Mouse (Mus musculus) neutrophil, adult 59 days (primary cell): ENCODE data around the gene Tle4. TPM values are rescaled to one million over a fixed set of nuclear protein-coding genes. Genes with fewer than 3 reads are reported as not detected.

Source experiments
- total RNA-seq, 2 experiments: library from RNA; stranded (reverse); gene quantifications; 1 replicate in 1 of 2; 2 replicates in 1 of 2; pipeline ENCODE4 v1.2.4; 2023

The Tle4 gene
- 10 to 100 TPM; 40.4 to 41.1 TPM for total RNA-seq

GRCm38 (mm10) chr19:14597917-14598689 is at the start of gene Tle4:
Gene Tle4 (minus strand): TSS chr19:14598051.

